Mouse (Mus musculus): Measurements from ENCODE around the gene Pdrg1.

GRCm38 (mm10) chr2:153045884-153046299 lies 30.7 kb upstream of the Pdrg1 start:
- TF ChIP-seq CTCF (IDR thresholded peaks at IDR 0.05; ENCODE audit: low read depth, low read length) (no peak), GATA1 (IDR thresholded peaks at IDR 0.05; ENCODE audit: borderline replicate concordance, low read length) (no peak), TAL1 (conservative IDR thresholded peaks at IDR 0.05; ENCODE audit: low read depth, low read length) (no peak)

Measured in G1E (cell line).